Mouse (Mus musculus) urinary bladder, postnatal 25 days (tissue): ENCODE measurements around the gene Muc4.

ENCODE experiments used
- DNase-seq: peaks from one replicate; pipeline ENCODE4 v3.0.0; 2022; ENCODE audit warnings: low spot score

Gene Muc4

GRCm38 (mm10) chr16:32726501-32726900 lies 9.2 kb upstream of the Muc4 start:
- DNase-seq: no peak

DNA sequence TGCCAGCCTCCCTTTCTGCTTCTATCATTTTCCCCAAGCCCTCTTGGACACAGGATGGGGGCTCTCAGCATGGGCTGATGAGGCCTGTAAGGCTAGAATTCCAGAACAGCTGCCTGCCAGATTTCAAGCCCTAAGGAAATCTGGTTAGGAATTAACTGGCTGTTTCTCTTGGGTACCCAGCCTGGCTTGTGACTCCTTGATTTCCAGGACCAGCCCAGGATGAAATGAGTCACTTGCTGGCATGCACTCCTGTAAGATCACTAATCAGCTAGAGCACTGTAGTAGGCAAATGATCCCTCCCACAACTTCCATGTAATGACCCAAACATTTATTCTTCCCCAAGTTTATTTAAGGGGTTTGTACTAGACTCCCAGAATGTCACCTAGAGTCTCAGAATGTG lies 7.4 kb upstream of the Muc4 start:
- no peak for DNase-seq

DNA sequence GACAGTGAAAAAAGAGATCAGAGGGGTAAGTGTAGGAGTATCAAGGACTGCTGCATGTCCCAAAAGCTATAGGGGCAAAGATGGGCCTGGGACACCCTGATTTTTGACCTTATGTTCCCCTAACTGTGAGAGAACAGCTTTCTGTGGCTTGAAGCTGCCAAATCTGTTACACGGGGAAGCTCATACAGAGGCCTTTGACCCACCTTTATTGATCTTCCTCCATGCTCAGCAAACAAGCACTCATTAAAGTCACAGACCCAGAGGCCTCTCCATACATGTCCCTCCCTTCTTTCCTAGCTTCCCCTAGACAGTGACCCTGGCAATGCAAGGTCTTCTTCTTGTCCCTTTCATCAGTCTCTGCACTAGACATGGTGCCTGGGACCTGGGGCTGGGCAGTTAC lies 7.0 kb upstream of the Muc4 start:
- no peak for DNase-seq

DNA sequence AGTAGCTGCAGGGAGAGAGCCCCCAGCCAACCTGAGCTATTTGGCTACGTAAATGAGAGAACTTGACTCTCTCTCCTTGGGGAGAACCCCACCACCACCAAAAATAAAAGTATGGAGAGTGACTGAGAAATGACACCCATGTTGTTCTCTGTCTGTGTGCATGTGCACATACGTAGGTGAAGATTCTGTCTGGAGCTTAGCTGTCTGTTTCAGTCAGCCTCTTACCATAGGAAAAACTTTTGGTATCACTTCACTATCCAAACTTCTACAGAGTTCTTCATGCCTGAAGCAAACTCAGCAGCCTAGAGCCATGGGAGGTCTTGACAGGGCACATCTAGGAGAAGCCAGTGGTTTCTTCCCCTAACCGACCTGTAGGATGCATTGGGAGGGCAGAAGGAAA lies 2.5 kb upstream of the Muc4 start:
- DNase-seq: no peak

- no peak for DNase-seq
Measured at GRCm38 (mm10) chr16:32736022-32736421, 336 bp downstream of the Muc4 start.

GRCm38 (mm10) chr16:32740003-32740663 lies 4.4 kb downstream of the Muc4 start:
- DNase-seq: no peak

GRCm38 (mm10) chr16:32741366-32741765 lies 5.7 kb downstream of the Muc4 start:
- no peak for DNase-seq

- DNase-seq: no peak
Measured at GRCm38 (mm10) chr16:32742712-32743111, 7.0 kb downstream of the Muc4 start.

DNA sequence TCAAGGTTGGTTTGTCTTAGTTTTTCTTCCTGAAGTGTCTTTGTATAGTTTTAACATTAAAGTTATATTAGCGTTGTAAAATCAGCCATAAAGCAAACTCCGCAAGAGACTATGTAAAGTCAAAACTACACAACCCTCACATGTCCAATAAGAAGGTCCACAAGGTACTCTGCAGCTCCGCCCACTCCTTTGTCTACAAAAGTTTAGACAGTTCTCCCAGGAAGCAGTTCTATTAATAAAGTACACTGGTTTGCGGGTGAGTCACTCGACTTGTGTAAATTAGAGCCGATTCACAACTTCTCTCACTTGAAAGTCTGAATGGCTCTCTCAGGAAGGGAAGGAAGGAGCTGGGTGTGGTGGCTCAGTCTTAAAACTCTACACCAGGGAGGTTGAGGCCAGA lies 10.2 kb downstream of the Muc4 start:
- DNase-seq: no peak

- no peak for DNase-seq
Measured at GRCm38 (mm10) chr16:32750242-32751127, 14.8 kb downstream of the Muc4 start.

DNA sequence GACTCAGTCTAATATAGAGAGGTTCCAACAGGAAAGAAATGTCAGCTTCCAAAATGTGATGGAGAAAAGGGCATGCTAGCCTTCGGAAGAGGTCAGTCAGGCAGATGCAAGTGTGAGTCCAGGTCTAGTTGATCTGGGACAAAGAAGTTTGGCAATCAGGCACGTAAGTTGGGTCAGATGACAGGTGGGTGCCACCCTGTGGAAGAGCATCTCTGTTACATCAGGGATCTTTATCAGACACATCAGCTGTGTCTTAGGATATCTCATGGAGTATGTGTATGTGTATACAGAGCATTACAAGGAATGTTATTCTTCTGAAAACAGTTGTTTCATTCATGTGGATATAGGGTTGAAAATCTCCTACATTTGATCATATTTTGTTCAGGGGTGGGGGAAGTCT lies 28.9 kb downstream of the Muc4 start:
- DNase-seq: no peak

GRCm38 (mm10) chr16:32764961-32765360 lies 29.3 kb downstream of the Muc4 start:
- no peak for DNase-seq

DNA sequence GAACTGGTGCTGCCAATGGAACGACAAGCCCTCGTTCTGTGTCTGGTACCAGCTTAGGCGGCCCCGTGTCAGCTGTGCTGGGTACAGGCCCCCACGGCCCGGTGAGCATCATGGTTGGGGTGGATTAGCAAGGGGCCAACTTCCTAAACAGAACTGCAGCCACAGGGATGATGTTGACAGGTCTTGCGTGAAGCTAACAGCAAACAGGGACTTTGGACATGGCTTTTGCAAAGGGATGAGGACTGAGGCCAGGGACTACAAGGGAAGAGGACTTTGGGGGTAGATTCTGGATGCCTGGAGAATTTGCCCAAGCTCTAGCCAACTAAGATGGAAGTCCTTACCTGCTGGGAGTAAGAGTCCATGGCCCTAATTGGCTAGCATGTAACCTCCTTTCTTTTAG lies 31.2 kb downstream of the Muc4 start:
- DNase-seq: no peak

DNA sequence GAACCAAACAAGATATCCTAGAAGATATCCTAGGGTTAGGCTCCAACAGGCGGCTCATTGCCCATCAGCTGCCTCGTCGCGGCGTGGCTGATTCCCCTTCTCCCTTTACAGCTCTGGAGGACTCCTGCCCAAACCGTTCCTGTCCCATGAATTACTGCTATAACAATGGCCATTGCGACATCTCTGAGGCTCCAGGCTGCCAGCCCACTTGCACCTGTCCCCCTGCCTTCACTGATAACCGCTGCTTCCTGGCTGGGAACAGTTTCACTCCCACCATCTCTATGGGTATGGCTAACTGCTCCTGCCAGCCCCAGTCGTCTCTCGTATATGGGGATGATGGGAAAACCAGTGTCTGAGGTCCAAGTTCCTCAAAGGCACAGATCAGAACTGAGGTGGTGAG lies 41.0 kb downstream of the Muc4 start:
- DNase-seq: no peak

DNA sequence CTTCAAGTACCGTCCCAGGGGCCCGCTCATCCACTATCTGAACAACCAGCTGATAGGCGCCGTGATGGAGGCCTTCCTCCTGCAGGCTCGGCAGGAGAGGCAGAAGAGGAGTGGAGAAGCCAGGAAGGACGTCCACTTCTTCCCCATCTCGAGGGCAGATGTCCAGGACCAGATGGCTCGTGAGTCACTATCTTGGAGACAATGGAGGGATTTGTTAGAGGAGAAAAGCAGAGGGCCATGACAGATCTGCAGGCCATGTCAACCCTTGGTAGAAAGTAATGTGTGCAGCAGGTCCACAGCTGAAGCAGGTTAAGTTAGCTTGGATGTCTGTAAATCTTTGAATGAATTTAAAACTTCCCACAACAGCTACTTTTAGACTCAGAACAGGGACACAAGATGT lies 43.3 kb downstream of the Muc4 start:
- DNase-seq: no peak

GRCm38 (mm10) chr16:32783324-32784062 lies 47.8 kb downstream of the Muc4 start:
- DNase-seq: no peak

DNA sequence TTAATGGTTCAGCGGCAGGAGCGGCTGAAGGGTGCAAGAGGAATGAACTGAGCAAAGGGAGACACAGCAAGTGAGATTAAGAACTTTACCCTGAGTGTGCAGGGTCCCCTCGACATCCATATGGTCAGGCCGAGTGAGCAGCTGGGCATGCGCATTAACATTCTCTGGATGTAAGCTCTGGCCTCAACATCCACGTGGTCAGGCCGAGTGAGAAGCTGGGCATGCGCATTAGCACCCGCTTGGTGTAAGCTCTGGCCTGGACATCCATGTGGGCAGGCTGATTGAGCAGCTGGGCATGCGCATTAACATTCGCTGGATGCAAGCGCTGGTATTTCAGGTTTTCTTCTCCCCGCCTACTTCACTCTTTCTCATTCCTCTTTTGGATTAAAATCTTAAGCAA lies 49.2 kb downstream of the Muc4 start:
- peak; percentile 27 for DNase-seq

GRCm38 (mm10) chr16:32790056-32790455 lies 54.4 kb downstream of the Muc4 start:
- DNase-seq: no peak

DNA sequence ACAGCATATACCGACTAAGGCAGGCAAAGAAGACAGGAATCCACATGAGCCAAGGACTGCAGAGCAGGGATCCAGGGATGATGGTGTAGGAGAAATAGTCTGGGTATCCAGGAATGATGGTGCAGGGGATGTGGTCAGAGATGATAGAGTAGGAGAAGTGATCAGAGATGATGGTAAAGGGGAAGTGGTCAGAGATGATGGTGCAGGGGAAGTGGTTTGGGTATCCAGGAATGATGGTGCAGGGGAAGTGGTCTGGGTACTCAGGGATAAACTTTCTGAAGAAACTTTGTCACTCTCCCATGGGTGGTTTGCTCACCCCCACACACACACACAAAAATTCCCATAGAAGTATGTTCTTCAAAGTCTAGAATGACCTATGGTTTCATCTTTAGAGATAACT lies 59.5 kb downstream of the Muc4 start:
- no peak for DNase-seq

DNA sequence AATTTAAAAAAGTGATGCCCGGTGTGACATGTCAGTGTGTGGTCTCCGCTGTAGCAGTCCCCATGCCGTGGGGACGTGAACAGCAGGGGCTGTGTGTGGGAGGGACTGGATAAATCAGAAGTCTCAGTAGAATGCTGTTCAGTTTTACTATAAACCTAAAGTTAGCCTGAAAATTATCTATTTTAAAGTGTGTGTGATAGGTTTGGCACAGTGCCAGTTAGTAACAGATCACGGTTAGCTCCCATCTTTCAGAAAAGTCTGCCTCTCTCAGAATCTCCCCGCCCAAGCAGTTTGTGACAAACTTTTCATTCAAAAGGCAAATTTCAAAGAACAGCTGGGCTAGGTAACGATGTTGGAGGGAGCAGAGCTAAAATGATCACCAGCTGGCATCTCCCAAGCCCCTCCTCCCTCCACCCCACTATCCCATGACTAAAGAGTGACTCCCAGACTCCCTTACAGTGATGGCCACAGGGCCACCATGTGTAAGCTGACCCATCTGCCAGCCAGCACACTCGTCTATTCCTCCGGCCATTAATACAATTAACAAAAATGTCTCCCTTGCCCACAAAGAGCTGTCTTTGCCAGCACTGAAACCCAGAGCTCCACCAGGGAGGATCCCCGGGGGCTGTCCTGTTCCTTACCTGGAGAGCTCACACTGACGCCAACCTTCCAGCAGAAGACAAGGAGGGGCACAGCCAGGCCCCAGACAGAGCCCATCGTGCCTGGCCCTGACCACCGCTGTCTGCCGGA lies 61.2 kb downstream of the Muc4 start:
- no peak for DNase-seq

GRCm38 (mm10) chr16:32797426-32797689 lies 61.7 kb downstream of the Muc4 start, which contains the start of gene Muc20:
Gene Muc20, minus strand, starts transcription at chr16:32797435.
- no peak for DNase-seq

- peak; percentile 40 for DNase-seq
Measured at GRCm38 (mm10) chr16:32803252-32803853, 67.7 kb downstream of the Muc4 start.
